Mouse (Mus musculus) ES-E14 (cell line): ENCODE results near the gene Trio. TPM values are rescaled to one million over a fixed set of nuclear protein-coding genes. Genes with fewer than 3 reads are reported as not detected.

Experiments used
- DNase-seq: peaks from one replicate; pipeline ENCODE4 v3.0.0-alpha.2; 2013; ENCODE audit warnings: low read depth, low spot score
- H3K27ac ChIP-seq: 2 replicates; pipeline ENCODE4 v1.5.1; 2012; ENCODE audit warnings: low read depth, mild to moderate bottlenecking, low read length, moderate library complexity, mixed read lengths; ENCODE audit not compliant: poor library complexity, insufficient read depth, severe bottlenecking
- H3K36me3 ChIP-seq: 2 replicates; pipeline ENCODE4 v1.6.1; 2012; ENCODE audit warnings: mild to moderate bottlenecking, low read length, moderate library complexity, mixed read lengths; ENCODE audit not compliant: control insufficient read depth, poor library complexity, insufficient read depth, severe bottlenecking
- H3K4me1 ChIP-seq, 2 experiments: fragments of 150-350 bp in 1 of 2; sonication (generic) in 1 of 2; 2 replicates each; pipeline ENCODE4 v1.6.1; 2012; ENCODE audit warnings: low read length in 2 of 2, mild to moderate bottlenecking in 1 of 2, mixed read lengths in 1 of 2; ENCODE audit not compliant: control insufficient read depth in 2 of 2, insufficient read depth in 2 of 2, poor library complexity in 1 of 2
- H3K4me3 ChIP-seq, 2 experiments: fragments of 150-350 bp in 1 of 2; sonication (generic) in 1 of 2; 2 replicates each; pipeline ENCODE4 v1.5.1; 2012; ENCODE audit warnings: low read length in 2 of 2, low read depth in 1 of 2, mild to moderate bottlenecking in 1 of 2, mixed read lengths in 1 of 2; ENCODE audit not compliant: insufficient read depth in 1 of 2, poor library complexity in 1 of 2, severe bottlenecking in 1 of 2
- H3K9ac ChIP-seq: 2 replicates; pipeline ENCODE4 v1.6.1; 2012; ENCODE audit warnings: low read depth, mild to moderate bottlenecking, low read length, mixed read lengths; ENCODE audit not compliant: poor library complexity, insufficient read depth, severe bottlenecking
- H3K9me3 ChIP-seq: fragments of 150-350 bp; sonication (generic); 2 replicates; pipeline ENCODE4 v1.6.1; 2012; ENCODE audit warnings: low read depth, mild to moderate bottlenecking, low read length; ENCODE audit not compliant: control insufficient read depth, insufficient read depth
- CHD2 ChIP-seq: IDR thresholded peaks from 2 replicates; pipeline ENCODE4 v1.6.1; 2014; ENCODE audit warnings: mild to moderate bottlenecking, low read depth, low read length, inconsistent platforms
- HCFC1 ChIP-seq: IDR thresholded peaks from 2 replicates; pipeline ENCODE4 v1.6.1; 2012; ENCODE audit warnings: low read length, inconsistent platforms, borderline replicate concordance; ENCODE audit not compliant: insufficient read depth
- MAFK ChIP-seq: IDR thresholded peaks from 2 replicates; pipeline ENCODE4 v1.6.1; 2014; ENCODE audit warnings: mild to moderate bottlenecking, low read depth, low read length, inconsistent platforms; ENCODE audit not compliant: insufficient read depth
- ZC3H11A ChIP-seq: IDR thresholded peaks from 2 replicates; pipeline ENCODE4 v1.6.1; 2012; ENCODE audit warnings: low read depth, mild to moderate bottlenecking, inconsistent platforms, low read length, borderline replicate concordance
- ZNF384 ChIP-seq: IDR thresholded peaks from 2 replicates; pipeline ENCODE4 v1.6.1; 2012; ENCODE audit warnings: low read depth, low read length, inconsistent platforms
- in situ Hi-C, 2 experiments: fragments of 600-800 bp; cut with MboI; formaldehyde crosslinking; loops; one replicate each; pipeline ENCODE4 v1.15.1; 2025; ENCODE audit warnings: low sequenced_read_pairs in 2 of 2, inconsistent platforms in 1 of 2; ENCODE audit not compliant: unreplicated experiment in 2 of 2
- total RNA-seq: library from RNA; depleted of rRNA; stranded (reverse); fragments of 300-350 nt; gene quantifications from 2 replicates; pipeline ENCODE4 v1.2.3, GENCODE M21; 2012

Gene Trio
- total RNA-seq, 1 experiment, result 34.4 TPM

- Histone ChIP-seq H3K9me3 (no peaks in the 10 kb centered on the region), H3K9ac (no peak overlapping the region), H3K36me3 (no peaks in the 10 kb centered on the region), H3K4me3 (no peak overlapping the region), H3K4me1 (no peaks in the 10 kb centered on the region), H3K27ac (no peak overlapping the region)
- no peak for DNase-seq
- in situ Hi-C loops, result no loop called here
- TF ChIP-seq ZNF384 (no peak), ZC3H11A (no peak), HCFC1 (no peak), MAFK (no peak), CHD2 (no peak)
Observed at GRCm38 (mm10) chr15:27693235-27693634, 332.4 kb downstream of the Trio start.

GRCm38 (mm10) chr15:27692161-27692560, 333.5 kb downstream of the Trio start:
- in situ Hi-C loops, result no loop called here
- no peaks in the 10 kb centered on the region for H3K4me1 ChIP-seq
- no peaks in the 10 kb centered on the region for H3K36me3 ChIP-seq
- no peaks in the 10 kb centered on the region for H3K9me3 ChIP-seq
- H3K27ac ChIP-seq, result no peak overlapping the region
- H3K9ac ChIP-seq, result no peak overlapping the region
- DNase-seq, result no peak
- no peak overlapping the region for H3K4me3 ChIP-seq
- TF ChIP-seq ZNF384 (no peak), HCFC1 (no peak), ZC3H11A (no peak), CHD2 (no peak), MAFK (no peak)

GRCm38 (mm10) chr15:27691213-27691612, 334.4 kb downstream of the Trio start:
- Histone ChIP-seq H3K36me3 (no peaks in the 10 kb centered on the region), H3K4me1 (no peaks in the 10 kb centered on the region), H3K27ac (no peak overlapping the region), H3K4me3 (no peak overlapping the region), H3K9me3 (no peaks in the 10 kb centered on the region), H3K9ac (no peak overlapping the region)
- in situ Hi-C loops, result no loop called here
- DNase-seq, result no peak
- TF ChIP-seq ZC3H11A, result no peak
- no peak for TF ChIP-seq MAFK
- no peak for TF ChIP-seq CHD2

- no peaks in the 10 kb centered on the region for H3K4me1 ChIP-seq
- no peak overlapping the region for H3K9ac ChIP-seq
- no peak overlapping the region for H3K27ac ChIP-seq
- H3K4me3 ChIP-seq, result no peak overlapping the region
- in situ Hi-C loops, result no loop called here
- no peaks in the 10 kb centered on the region for H3K9me3 ChIP-seq
- no peaks in the 10 kb centered on the region for H3K36me3 ChIP-seq
- TF ChIP-seq MAFK, result no peak
- DNase-seq, result no peak
Observed at GRCm38 (mm10) chr15:27688041-27688651, 337.5 kb downstream of the Trio start.

- Histone ChIP-seq H3K4me3 (no peak overlapping the region), H3K27ac (no peak overlapping the region), H3K9ac (no peak overlapping the region), H3K9me3 (no peaks in the 10 kb centered on the region), H3K36me3 (no peaks in the 10 kb centered on the region), H3K4me1 (no peaks in the 10 kb centered on the region; a peak in 1 of 4 replicates)
- TF ChIP-seq CHD2 (no peak), ZNF384 (no peak), HCFC1 (no peak), MAFK (no peak), ZC3H11A (no peak)
- DNase-seq, result no peak
- in situ Hi-C loops, result no loop called here
Observed at GRCm38 (mm10) chr15:27684813-27685212, 340.8 kb downstream of the Trio start.
